Mouse (Mus musculus): Measurements from ENCODE around the gene Col4a2. TPM values are rescaled to one million over a fixed set of nuclear protein-coding genes. Genes with fewer than 3 reads are reported as not detected.

Col4a2 gene
- polyA plus RNA-seq, 1 experiment from 2014 or later, result 117 TPM

DNA sequence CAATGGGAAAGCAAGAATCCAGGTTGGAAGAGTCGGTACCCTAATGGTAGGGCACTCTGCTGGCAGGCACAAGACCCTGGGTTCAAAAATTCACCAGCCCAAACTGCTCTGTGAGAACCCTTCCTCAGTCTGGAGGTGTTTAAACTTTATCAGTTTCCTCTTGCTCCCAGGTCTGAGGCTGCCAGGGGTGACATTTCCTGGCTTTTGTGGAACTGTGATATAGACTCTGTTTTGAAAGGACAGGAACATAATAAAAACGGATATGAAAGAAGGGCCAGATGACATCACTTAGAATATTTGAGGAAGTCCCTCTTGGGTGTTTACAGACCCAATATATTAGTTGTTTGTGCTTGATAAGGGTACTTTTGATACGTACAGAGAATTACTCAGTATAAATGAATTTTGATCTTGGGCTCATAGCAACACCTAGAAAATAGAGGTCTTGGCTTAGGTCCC lies 28.5 kb downstream of the Col4a2 start:
- Histone ChIP-seq H3K4me2 (ENCODE audit: low read depth, low read length) (no peak overlapping the region), H3K27ac (ENCODE audit: low read length) (peak overlapping the region; percentile 49)

DNA sequence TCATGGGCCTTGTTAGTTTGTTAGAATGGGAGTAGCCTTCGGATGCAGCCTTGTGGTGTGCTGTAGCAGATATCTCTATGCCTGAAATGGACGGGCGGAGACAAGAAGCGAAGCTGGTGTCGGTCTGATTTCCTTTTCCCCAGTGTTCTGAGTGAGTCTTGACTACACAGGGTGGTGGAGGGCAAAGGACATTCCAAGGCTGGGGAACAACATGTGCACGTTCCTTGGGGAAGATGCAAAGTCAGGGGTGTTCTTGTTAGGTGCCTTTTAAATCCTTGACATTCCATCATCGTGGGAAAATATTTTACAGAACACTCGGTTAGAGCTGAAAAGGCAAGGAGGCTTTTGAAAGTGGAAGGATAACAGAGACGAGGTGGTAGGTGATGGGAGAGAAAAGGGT lies 31.9 kb downstream of the Col4a2 start:
- H3K4me3 ChIP-seq (ENCODE audit: low read length), result no peak overlapping the region
- H3K27ac ChIP-seq (ENCODE audit: low read length), result no peak overlapping the region
- ATAC-seq (ENCODE audit: low read depth), result no peak
- no peaks in the 10 kb centered on the region for H3K27me3 ChIP-seq (ENCODE audit: control insufficient read depth, insufficient read depth, low read depth, low read length)
- H3K9me3 ChIP-seq (ENCODE audit: control insufficient read depth, low read length), result no peaks in the 10 kb centered on the region
- H3K4me2 ChIP-seq (ENCODE audit: low read depth, low read length), result no peak overlapping the region
- 57% methylated on average over 9 of the region's 9 CpGs for WGBS
- no peaks in the 10 kb centered on the region for H3K36me3 ChIP-seq (ENCODE audit: control insufficient read depth, insufficient read depth, low read length)
- H3K4me1 ChIP-seq (replicated peaks; ENCODE audit: control insufficient read depth, insufficient read depth, low read length), result peaks cover 34% of the 10 kb centered on the region
- H3K9ac ChIP-seq (ENCODE audit: low read length), result no peak overlapping the region

More for the DNA sequence above, 28.5 kb downstream of the Col4a2 start:
- Histone ChIP-seq H3K36me3 (ENCODE audit: control insufficient read depth, insufficient read depth, low read length) (no peaks in the 10 kb centered on the region), H3K4me1 (replicated peaks; ENCODE audit: control insufficient read depth, insufficient read depth, low read length) (peaks cover 16% of the 10 kb centered on the region), H3K9ac (ENCODE audit: low read length) (no peak overlapping the region), H3K4me3 (ENCODE audit: low read length) (no peak overlapping the region), H3K27me3 (ENCODE audit: control insufficient read depth, insufficient read depth, low read depth, low read length) (no peaks in the 10 kb centered on the region), H3K9me3 (ENCODE audit: control insufficient read depth, low read length) (no peaks in the 10 kb centered on the region)
- 48% methylated on average over 3 of the region's 3 CpGs for WGBS
- no peak for ATAC-seq (ENCODE audit: low read depth)

DNA sequence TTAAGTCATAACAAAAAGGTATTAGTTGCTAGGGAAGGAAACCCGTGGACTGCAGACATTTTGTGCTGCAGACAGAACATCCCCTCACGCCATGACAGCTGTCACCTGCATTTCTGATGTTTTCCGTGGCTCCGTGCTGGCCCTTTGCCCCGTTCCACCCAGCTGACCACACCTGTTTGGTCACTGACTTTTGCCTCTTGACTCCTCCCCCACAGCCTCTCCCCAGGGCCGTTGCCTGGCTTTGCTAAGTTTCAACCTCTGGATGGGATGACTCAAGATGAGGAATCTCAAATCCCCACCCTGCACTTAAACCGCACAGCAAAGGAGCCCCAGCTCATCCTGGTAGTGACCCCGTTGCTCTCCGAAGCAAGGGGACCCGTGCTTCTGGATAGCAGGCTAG lies 33.6 kb downstream of the Col4a2 start:
- Histone ChIP-seq H3K36me3 (ENCODE audit: control insufficient read depth, insufficient read depth, low read length) (no peaks in the 10 kb centered on the region), H3K4me1 (replicated peaks; ENCODE audit: control insufficient read depth, insufficient read depth, low read length) (peaks cover 37% of the 10 kb centered on the region), H3K4me3 (ENCODE audit: low read length) (no peak overlapping the region), H3K4me2 (ENCODE audit: low read depth, low read length) (no peak overlapping the region), H3K27ac (ENCODE audit: low read length) (no peak overlapping the region), H3K27me3 (ENCODE audit: control insufficient read depth, insufficient read depth, low read depth, low read length) (no peaks in the 10 kb centered on the region), H3K9me3 (ENCODE audit: control insufficient read depth, low read length) (no peaks in the 10 kb centered on the region), H3K9ac (ENCODE audit: low read length) (no peak overlapping the region)
- ATAC-seq (ENCODE audit: low read depth), result no peak
- 72% methylated on average over 10 of the region's 10 CpGs for WGBS

DNA sequence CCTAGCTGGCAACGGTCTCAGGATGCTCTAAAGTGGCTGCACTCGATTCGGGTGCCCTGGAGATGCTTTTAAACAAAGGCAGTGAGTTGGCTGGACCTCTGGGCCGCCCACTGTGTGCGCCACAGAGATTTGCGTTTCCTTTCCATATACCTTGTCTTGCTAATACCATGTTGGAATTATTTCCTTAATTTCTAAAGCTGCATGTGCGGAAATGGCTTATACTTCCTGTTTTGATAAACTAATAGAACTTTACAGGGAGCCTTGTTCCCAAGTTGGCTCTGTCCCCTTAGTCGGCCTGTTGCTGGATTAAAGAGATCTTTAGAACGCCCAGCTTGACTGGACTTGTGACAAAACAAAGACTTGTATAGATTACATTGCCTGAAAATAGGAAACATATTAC lies 35.1 kb downstream of the Col4a2 start:
- Histone ChIP-seq H3K4me1 (replicated peaks; ENCODE audit: control insufficient read depth, insufficient read depth, low read length) (peaks cover 42% of the 10 kb centered on the region), H3K9ac (ENCODE audit: low read length) (no peak overlapping the region), H3K9me3 (ENCODE audit: control insufficient read depth, low read length) (no peaks in the 10 kb centered on the region), H3K4me3 (ENCODE audit: low read length) (no peak overlapping the region), H3K27me3 (ENCODE audit: control insufficient read depth, insufficient read depth, low read depth, low read length) (no peaks in the 10 kb centered on the region), H3K36me3 (ENCODE audit: control insufficient read depth, insufficient read depth, low read length) (no peaks in the 10 kb centered on the region), H3K4me2 (ENCODE audit: low read depth, low read length) (no peak overlapping the region), H3K27ac (ENCODE audit: low read length) (peak overlapping the region; percentile 36)
- ATAC-seq (ENCODE audit: low read depth), result peak; percentile 35; the same call in 1 of the 2 replicates
- WGBS, result 66% methylated on average over 9 of the region's 9 CpGs

DNA sequence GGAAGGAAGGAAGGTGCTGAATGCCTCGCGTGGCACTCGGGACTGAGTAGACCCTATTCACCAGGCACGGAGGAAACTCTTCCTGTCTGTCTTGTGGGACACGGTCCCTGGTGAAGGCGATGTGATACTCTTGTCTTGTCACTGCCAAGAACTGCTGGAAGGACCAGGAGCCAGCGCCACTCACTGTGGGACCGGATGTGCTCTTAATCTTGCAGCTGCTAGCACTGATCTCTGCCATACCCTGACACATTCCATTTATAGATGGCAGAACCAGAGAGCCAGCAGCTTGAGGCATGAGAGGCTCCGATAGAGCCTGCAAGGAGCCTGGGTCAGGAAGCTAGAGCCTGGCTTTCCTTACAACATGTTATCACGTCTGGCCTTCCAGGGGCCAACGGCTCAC lies 36.0 kb downstream of the Col4a2 start:
- ATAC-seq (ENCODE audit: low read depth), result peak; percentile 27; the same call in 1 of the 2 replicates
- H3K4me1 ChIP-seq (replicated peaks; ENCODE audit: control insufficient read depth, insufficient read depth, low read length), result peaks cover 47% of the 10 kb centered on the region
- H3K27me3 ChIP-seq (ENCODE audit: control insufficient read depth, insufficient read depth, low read depth, low read length), result no peaks in the 10 kb centered on the region
- H3K9ac ChIP-seq (ENCODE audit: low read length), result no peak overlapping the region
- H3K36me3 ChIP-seq (ENCODE audit: control insufficient read depth, insufficient read depth, low read length), result no peaks in the 10 kb centered on the region
- peak overlapping the region; percentile 14 for H3K27ac ChIP-seq (ENCODE audit: low read length)
- no peak overlapping the region for H3K4me3 ChIP-seq (ENCODE audit: low read length)
- H3K4me2 ChIP-seq (ENCODE audit: low read depth, low read length), result no peak overlapping the region
- no peaks in the 10 kb centered on the region for H3K9me3 ChIP-seq (ENCODE audit: control insufficient read depth, low read length)
- 61% methylated on average over 11 of the region's 11 CpGs for WGBS

DNA sequence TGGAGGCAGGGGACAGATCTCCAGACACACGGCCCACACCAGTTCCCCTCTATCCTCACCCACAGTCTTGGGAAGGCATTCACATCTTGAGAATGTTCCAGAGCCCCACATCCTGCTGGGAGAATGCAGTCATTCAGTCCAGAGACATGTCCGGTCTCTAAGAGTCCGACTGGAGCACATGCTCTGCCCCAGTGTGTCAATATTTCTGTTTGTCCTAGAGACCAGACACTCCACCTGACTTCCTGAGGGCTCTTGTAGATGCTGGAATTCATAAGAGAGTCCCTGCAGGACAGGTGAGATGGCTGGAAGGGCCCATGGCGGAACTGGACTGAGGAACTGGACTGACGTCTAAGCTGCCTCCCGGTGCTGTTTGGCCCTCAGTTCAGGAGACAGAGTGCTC lies 38.8 kb downstream of the Col4a2 start:
- WGBS, result 65% methylated on average over 6 of the region's 6 CpGs
- Histone ChIP-seq H3K27ac (ENCODE audit: low read length) (peak overlapping the region; percentile 56), H3K27me3 (ENCODE audit: control insufficient read depth, insufficient read depth, low read depth, low read length) (no peaks in the 10 kb centered on the region), H3K4me1 (replicated peaks; ENCODE audit: control insufficient read depth, insufficient read depth, low read length) (peaks cover 56% of the 10 kb centered on the region), H3K9me3 (ENCODE audit: control insufficient read depth, low read length) (no peaks in the 10 kb centered on the region), H3K9ac (ENCODE audit: low read length) (no peak overlapping the region), H3K36me3 (ENCODE audit: control insufficient read depth, insufficient read depth, low read length) (peaks cover 5% of the 10 kb centered on the region), H3K4me3 (ENCODE audit: low read length) (no peak overlapping the region), H3K4me2 (ENCODE audit: low read depth, low read length) (no peak overlapping the region)
- ATAC-seq (ENCODE audit: low read depth), result peak; percentile 51

DNA sequence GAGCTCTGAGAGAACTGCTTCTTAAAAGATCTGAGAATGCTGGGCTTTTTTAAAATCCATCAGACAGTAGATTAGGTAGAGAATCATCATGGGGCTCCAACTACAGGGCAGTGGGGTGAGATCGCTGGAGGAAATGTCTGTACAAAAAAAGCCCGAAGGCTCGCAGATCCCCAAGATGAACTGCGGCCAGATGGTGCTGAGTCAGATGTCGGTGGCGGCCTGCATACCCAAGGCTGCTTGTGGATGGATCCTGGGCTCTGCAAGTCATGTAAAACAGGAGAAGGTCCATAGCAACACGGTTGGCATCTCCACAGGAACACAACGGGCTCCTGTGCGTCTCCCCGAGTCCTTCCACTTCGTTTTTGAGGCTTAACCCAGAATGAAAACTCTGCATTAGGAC lies 39.9 kb downstream of the Col4a2 start:
- H3K36me3 ChIP-seq (ENCODE audit: control insufficient read depth, insufficient read depth, low read length), result peaks cover 5% of the 10 kb centered on the region
- peak overlapping the region; percentile 50 for H3K27ac ChIP-seq (ENCODE audit: low read length)
- H3K9ac ChIP-seq (ENCODE audit: low read length), result no peak overlapping the region
- H3K4me1 ChIP-seq (replicated peaks; ENCODE audit: control insufficient read depth, insufficient read depth, low read length), result peaks cover 52% of the 10 kb centered on the region
- no peaks in the 10 kb centered on the region for H3K9me3 ChIP-seq (ENCODE audit: control insufficient read depth, low read length)
- H3K4me3 ChIP-seq (ENCODE audit: low read length), result no peak overlapping the region
- 71% methylated on average over 11 of the region's 11 CpGs for WGBS
- no peak overlapping the region for H3K4me2 ChIP-seq (ENCODE audit: low read depth, low read length)
- no peaks in the 10 kb centered on the region for H3K27me3 ChIP-seq (ENCODE audit: control insufficient read depth, insufficient read depth, low read depth, low read length)
- ATAC-seq (ENCODE audit: low read depth), result no peak

DNA sequence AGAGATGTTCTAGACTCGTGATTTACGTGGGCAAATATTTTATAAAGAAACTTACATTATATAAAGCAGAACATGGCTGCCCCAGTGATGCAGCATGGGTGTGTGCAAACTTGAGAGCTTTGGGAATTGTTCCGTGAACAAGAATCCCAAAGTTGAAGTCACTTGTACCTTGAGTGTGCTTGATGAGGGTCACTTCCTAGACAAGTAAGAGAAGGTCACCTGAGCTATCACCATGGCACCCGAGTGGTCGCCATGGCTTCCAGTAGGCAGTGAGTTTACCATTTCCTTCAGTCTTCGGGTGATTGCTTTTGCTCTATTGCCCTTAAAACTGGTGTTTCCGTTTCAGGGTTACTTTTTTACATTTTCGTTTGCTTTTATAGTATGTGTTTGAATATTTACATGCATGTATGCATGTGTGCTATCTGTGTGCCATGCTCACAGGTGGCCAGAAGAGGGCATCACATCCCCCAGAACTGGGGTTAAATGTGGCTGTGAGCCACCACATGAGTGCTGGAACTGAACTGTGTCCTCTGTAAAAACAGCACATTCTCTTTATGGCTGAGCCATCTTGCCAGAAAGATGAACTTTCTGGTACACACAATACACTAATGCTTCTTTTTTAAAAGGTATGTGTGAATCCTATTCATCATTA lies 42.3 kb downstream of the Col4a2 start:
- ATAC-seq (ENCODE audit: low read depth), result no peak
- no peak overlapping the region for H3K9ac ChIP-seq (ENCODE audit: low read length)
- H3K9me3 ChIP-seq (ENCODE audit: control insufficient read depth, low read length), result no peaks in the 10 kb centered on the region
- peaks cover 38% of the 10 kb centered on the region for H3K4me1 ChIP-seq (replicated peaks; ENCODE audit: control insufficient read depth, insufficient read depth, low read length)
- H3K27me3 ChIP-seq (ENCODE audit: control insufficient read depth, insufficient read depth, low read depth, low read length), result no peaks in the 10 kb centered on the region
- WGBS, result 74% methylated on average over 8 of the region's 8 CpGs
- H3K36me3 ChIP-seq (ENCODE audit: control insufficient read depth, insufficient read depth, low read length), result peaks cover 5% of the 10 kb centered on the region
- H3K27ac ChIP-seq (ENCODE audit: low read length), result no peak overlapping the region; the same call in 1 of the 2 replicates
- no peak overlapping the region for H3K4me2 ChIP-seq (ENCODE audit: low read depth, low read length)
- no peak overlapping the region for H3K4me3 ChIP-seq (ENCODE audit: low read length)

DNA sequence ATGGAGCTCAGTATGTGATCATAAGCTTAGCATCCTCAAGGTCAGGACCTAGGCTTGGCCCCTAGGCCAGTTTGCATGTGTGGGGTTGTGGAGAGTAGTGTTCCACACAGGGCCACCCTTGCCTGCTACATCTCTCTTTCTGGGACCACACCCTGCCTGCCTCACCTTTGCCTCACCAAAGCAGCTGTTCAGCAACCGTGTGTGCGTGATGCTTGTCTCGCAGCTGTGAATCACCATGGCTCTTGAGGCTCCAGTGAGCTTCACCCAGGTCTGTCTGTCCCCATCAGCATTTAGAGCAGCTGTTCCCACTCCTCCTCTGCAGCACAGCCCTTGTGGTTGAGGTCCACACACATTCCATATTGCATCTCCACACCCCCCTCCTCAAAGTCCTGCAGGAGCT lies 43.3 kb downstream of the Col4a2 start:
- Histone ChIP-seq H3K4me3 (ENCODE audit: low read length) (no peak overlapping the region), H3K4me1 (replicated peaks; ENCODE audit: control insufficient read depth, insufficient read depth, low read length) (peaks cover 39% of the 10 kb centered on the region), H3K4me2 (ENCODE audit: low read depth, low read length) (no peak overlapping the region), H3K36me3 (ENCODE audit: control insufficient read depth, insufficient read depth, low read length) (peaks cover 5% of the 10 kb centered on the region), H3K9me3 (ENCODE audit: control insufficient read depth, low read length) (no peaks in the 10 kb centered on the region), H3K9ac (ENCODE audit: low read length) (no peak overlapping the region), H3K27ac (ENCODE audit: low read length) (no peak overlapping the region), H3K27me3 (ENCODE audit: control insufficient read depth, insufficient read depth, low read depth, low read length) (no peaks in the 10 kb centered on the region)
- 92% methylated on average over 3 of the region's 3 CpGs for WGBS
- ATAC-seq (ENCODE audit: low read depth), result no peak

Measured in lung, embryonic 16.5 days (tissue).